Mouse (Mus musculus) erythroid progenitor cell, adult 5-6 weeks (primary cell): ENCODE results near the gene 1700012A03Rik. TPM values are rescaled to one million over a fixed set of nuclear protein-coding genes. Genes with fewer than 3 reads are reported as not detected.

ENCODE experiments used
- ATAC-seq: replicated peaks from 2 replicates; pipeline ENCODE4 v1.8.0; 2016; ENCODE audit warnings: moderate number of reproducible peaks, mild to moderate bottlenecking, moderate TSS enrichment, inconsistent platforms; ENCODE audit not compliant: poor library complexity, low FRiP score, severe bottlenecking
- total RNA-seq, 2 experiments: library from RNA; stranded (forward) in 1 of 2; stranded (reverse) in 1 of 2; fragments of 150-400 nt in 1 of 2; fragments of 186-747, 209-891 nt in 1 of 2; gene quantifications; 2 replicates each; pipeline versions ENCODE4 v1.2.3 to v1.2.4; 2015 to 2017; ENCODE audit warnings: low replicate concordance in 2 of 2

The 1700012A03Rik gene
- total RNA-seq, 2 experiments from 2014 or later: not detected

DNA sequence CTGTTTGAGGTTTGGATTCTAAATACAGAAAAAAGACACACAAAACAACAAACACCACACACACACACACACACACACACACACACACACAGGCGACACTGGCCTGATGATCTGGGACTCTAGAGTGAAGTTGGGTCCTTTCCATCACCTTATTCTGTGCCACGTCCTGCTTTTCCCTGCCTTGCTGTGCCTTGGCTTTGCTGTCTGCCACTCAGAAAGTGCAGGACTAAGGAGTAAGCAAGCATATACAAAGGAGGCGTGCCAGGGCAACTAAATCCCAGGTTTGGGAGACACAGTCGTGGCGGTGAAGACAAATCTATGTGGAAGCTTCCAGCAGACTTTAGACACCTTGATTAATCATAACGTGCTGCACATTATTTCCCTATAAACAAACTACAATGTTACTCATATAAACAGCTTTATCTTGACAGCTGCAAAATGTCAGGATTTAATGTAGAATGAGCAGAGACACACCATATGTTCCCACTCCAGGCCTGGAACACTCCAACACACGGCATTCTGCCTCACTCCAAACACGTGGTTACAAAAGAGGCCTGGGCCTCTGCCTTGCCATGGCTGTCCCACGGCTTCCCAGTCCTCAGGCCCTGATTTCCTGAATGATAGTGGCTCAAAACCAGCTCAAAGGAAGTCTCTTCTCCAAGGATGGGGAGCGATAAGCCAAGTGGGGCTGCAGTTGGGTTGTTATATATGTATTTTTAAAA, 15.9 kb downstream of the 1700012A03Rik start:
- ATAC-seq: no peak

DNA sequence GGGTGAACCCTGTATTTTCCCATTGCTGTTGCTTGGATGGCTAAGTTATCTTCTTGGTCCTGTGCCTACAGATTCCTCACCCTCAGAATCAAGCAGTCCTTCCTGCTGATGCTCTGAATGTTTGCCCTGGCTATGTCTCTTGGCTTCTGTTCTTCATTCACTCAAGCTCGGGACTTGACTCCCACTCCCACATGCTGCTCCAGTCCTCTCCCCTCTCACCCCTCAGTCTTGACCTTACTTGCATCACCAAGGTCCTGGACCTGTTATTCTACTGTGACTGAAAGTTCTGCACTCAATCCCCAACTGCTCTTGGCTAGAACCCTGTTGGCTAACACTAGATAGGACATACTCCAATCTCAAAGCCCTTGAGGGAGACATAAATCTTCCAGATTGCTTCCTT, 22.1 kb downstream of the 1700012A03Rik start:
- no peak for ATAC-seq

DNA sequence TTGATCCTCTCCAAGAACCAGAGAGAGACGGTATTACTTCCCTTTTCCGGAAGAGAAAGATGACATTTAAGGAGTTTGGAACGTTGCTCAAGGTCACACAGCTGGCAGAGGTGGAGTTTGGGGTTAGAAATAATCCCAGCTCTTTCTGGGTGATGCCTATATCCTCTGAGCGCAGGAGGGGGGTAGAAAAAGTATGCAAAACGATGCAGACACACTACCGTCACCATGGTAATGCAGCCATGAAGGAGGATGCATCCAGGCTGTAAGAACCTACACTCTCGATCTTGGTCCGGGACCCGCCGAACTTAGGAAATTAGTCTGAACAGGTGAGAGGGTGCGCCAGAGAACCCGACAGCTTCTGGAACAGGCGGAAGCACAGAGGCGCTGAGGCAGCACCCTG, 43.3 kb downstream of the 1700012A03Rik start:
- ATAC-seq: no peak

DNA sequence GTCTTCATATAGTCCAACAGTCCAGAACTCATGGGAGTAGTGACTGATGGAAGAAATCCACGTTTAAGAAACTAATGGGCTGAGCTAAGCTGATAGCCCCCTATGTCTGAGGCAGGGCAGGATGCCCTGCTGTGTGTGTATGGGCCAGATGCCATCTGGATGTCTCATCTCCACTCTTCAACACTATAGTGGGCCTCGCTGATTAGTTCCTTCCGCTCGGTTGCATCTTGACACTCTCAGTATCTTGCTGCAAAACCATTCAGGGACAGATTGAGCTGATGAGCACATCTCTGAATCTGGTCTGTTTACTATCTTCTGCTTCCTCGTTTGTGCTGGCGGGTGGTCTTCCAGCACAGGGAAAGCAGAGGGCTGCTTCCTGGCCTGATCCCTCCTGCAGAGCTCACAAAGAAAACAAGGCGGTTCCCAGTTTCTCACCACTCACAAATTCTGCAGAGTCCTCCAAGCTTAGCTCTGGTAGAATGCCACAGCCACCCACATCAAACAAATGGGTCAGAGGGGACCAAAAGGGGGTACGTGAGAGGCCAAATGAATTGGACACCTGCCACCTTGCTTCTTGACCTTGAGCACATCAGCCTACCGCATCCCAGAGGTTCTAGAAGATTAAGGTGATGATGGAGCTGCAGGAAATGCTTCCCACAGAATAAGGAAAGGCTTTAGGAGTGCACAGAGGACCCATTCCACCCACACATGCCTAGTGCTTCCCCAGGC, 55.7 kb downstream of the 1700012A03Rik start:
- no peak for ATAC-seq
